ENCODE assay signal across 29 mouse cellular contexts in genomic region chr5:8373415-8373814, GRCm38 (mm10).
"Had no signal": no experiment of that assay in that cellular context is flagged by ENCODE, and none has a peak within 500 bp of the region (broad histone marks: within the 10 kb centered on the region; RNA-seq: fewer than 3 reads in every experiment).

No protein-coding gene starts in this region.

- H3K36me3 ChIP-seq: heart, embryonic 13.5 days; heart, embryonic 15.5 days; hindbrain, embryonic 10.5 days; hindbrain, embryonic 12.5 days; hindbrain, embryonic 15.5 days; intestine, embryonic 15.5 days; limb, embryonic 10.5 days; limb, embryonic 12.5 days; liver, embryonic 13.5 days had no signal

- H3K27me3 ChIP-seq: hindbrain, embryonic 12.5 days; hindbrain, embryonic 15.5 days had no signal

- H3K4me2 ChIP-seq: heart, embryonic 11.5 days; heart, embryonic 13.5 days; heart, embryonic 15.5 days; hindbrain, embryonic 12.5 days; hindbrain, embryonic 15.5 days; intestine, embryonic 15.5 days; limb, embryonic 12.5 days; liver, embryonic 11.5 days; liver, embryonic 13.5 days had no signal

- H3K4me3 ChIP-seq: gastrocnemius, adult 2 months; heart, adult 2 months; heart, embryonic 13.5 days; heart, embryonic 15.5 days; hindbrain, embryonic 10.5 days; hindbrain, embryonic 12.5 days; hindbrain, embryonic 15.5 days; intestine, embryonic 15.5 days; layer of hippocampus, adult 2 months; left cerebral cortex, adult 2 months; limb, embryonic 10.5 days; limb, embryonic 12.5 days; liver, embryonic 13.5 days had no signal

- ATAC-seq: hindbrain, postnatal 0 days; inflammation-experienced regulatory T-cells, adult 6 months; intestine, embryonic 15.5 days; intestine, postnatal 0 days had no signal

- H3K27ac ChIP-seq: gastrocnemius, adult 2 months; heart, adult 2 months; heart, embryonic 13.5 days; heart, embryonic 15.5 days; hindbrain, embryonic 10.5 days; hindbrain, embryonic 12.5 days; hindbrain, embryonic 15.5 days; hindbrain, postnatal 0 days; intestine, embryonic 15.5 days; layer of hippocampus, adult 2 months; left cerebral cortex, adult 2 months; limb, embryonic 10.5 days; limb, embryonic 12.5 days; liver, embryonic 13.5 days had no signal

- H3K9me3 ChIP-seq: heart, embryonic 13.5 days; heart, embryonic 15.5 days; hindbrain, embryonic 10.5 days; hindbrain, embryonic 12.5 days; hindbrain, embryonic 15.5 days; intestine, embryonic 15.5 days; limb, embryonic 10.5 days; limb, embryonic 12.5 days; liver, embryonic 13.5 days had no signal

- H3K4me1 ChIP-seq: heart, embryonic 13.5 days; heart, embryonic 15.5 days; hindbrain, embryonic 10.5 days; hindbrain, embryonic 12.5 days; hindbrain, embryonic 15.5 days; intestine, embryonic 15.5 days; limb, embryonic 10.5 days; limb, embryonic 12.5 days; liver, embryonic 13.5 days had no signal

- H3K9ac ChIP-seq: heart, embryonic 13.5 days; heart, embryonic 15.5 days; hindbrain, embryonic 12.5 days; hindbrain, embryonic 15.5 days; intestine, embryonic 15.5 days; limb, embryonic 12.5 days; liver, embryonic 13.5 days had no signal

- DNase-seq: gastrocnemius, adult 2 months; gastrocnemius, postnatal 10 days; gastrocnemius, postnatal 25 days; heart, adult 11 months; heart, adult 2 months; heart, postnatal 14 days; heart, postnatal 36 days; kidney, adult 18-20 months; kidney, adult 8-10 months; kidney, postnatal 10 days; kidney, postnatal 25 days; kidney, postnatal 4 days; liver; liver, embryonic 13.5 days had no signal
